ENCODE assay signal across 8 mouse cellular contexts in genomic region chr15:78831720-78832657, GRCm38 (mm10). TPM values are rescaled to one million over a fixed set of nuclear protein-coding genes. Genes with fewer than 3 reads are reported as not detected.
DNase-seq lines count a peak whose midpoint lies in the region; ATAC-seq lines count a peak whose summit lies in the region.

No protein-coding gene starts in this region.

- H3K36me3 ChIP-seq in limb, embryonic 11.5 days (ENCODE audit: control insufficient read depth, insufficient read depth, low read length): no peaks in the 10 kb centered on the region
- H3K36me3 ChIP-seq in midbrain, embryonic 12.5 days: no peaks in the 10 kb centered on the region

- ATAC-seq in limb, embryonic 11.5 days (ENCODE audit: insufficient number of reproducible peaks, low FRiP score, low TSS enrichment, low read depth): peak; percentile 20; the same call in 1 of the 2 replicates
- no peak for ATAC-seq in midbrain, embryonic 12.5 days (ENCODE audit: low FRiP score, low read depth)

- peak; percentile 42 for DNase-seq in ovary, postnatal 36 days (ENCODE audit: low spot score)
- no peak for DNase-seq in ovary, adult 18-20 months (ENCODE audit: low spot score)
- DNase-seq in heart, postnatal 36 days: peak; percentile 44 to 68
- no peak for DNase-seq in limb, embryonic 11.5 days (ENCODE audit: low spot score)
- no peak for DNase-seq in T-cell, adult 2 months (ENCODE audit: low spot score)
- DNase-seq in right cerebral cortex, postnatal 4 days: no peak
- DNase-seq in cerebellum, adult 11-12 months: no peak

- H3K4me3 ChIP-seq in limb, embryonic 11.5 days (ENCODE audit: low read depth, low read length): peak overlapping the region; percentile 3; the same call in 1 of the 2 replicates
- H3K4me3 ChIP-seq in midbrain, embryonic 12.5 days: no peak overlapping the region

- no peaks in the 10 kb centered on the region for H3K27me3 ChIP-seq in limb, embryonic 11.5 days (ENCODE audit: control insufficient read depth, insufficient read depth, low read length)
- H3K27me3 ChIP-seq in midbrain, embryonic 12.5 days: peaks cover 25% of the 10 kb centered on the region

- intact Hi-C loops in heart, postnatal 36 days (cut with DNase I): loop anchor here (1.0 to 2.0 kb wide), 2 partner anchors 11 to 45 kb away; no protein-coding TSS in a partner anchor

- peaks cover 43% of the 10 kb centered on the region for H3K4me1 ChIP-seq in limb, embryonic 11.5 days (ENCODE audit: control insufficient read depth, insufficient read depth, low read length)
- peaks cover 37% of the 10 kb centered on the region for H3K4me1 ChIP-seq in midbrain, embryonic 12.5 days

- peak overlapping the region; percentile 5; the same call in 1 of the 2 replicates for H3K4me2 ChIP-seq in limb, embryonic 11.5 days (ENCODE audit: low read depth, severe bottlenecking)
- no peak overlapping the region for H3K4me2 ChIP-seq in midbrain, embryonic 12.5 days (replicated peaks)

- WGBS in limb, embryonic 11.5 days: 26% methylated on average over 17 of the region's 19 CpGs
- 57% methylated on average over 18 of the region's 19 CpGs for WGBS in midbrain, embryonic 12.5 days

- 0 out of 2 replicates have a peak overlapping the region, but pooled peaks have one; percentile 43 for H3K9ac ChIP-seq in limb, embryonic 11.5 days (ENCODE audit: low read length)
- no peak overlapping the region for H3K9ac ChIP-seq in midbrain, embryonic 12.5 days (replicated peaks)

- H3K27ac ChIP-seq in limb, embryonic 11.5 days (replicated peaks; ENCODE audit: low read depth, low read length): peak overlapping the region; percentile 89
- H3K27ac ChIP-seq in midbrain, embryonic 12.5 days (replicated peaks): peak overlapping the region; percentile 77

- H3K9me3 ChIP-seq in limb, embryonic 11.5 days (ENCODE audit: control insufficient read depth, low read length): no peaks in the 10 kb centered on the region
- 0 out of 2 replicates have a peak, but pooled peaks cover 2% of the 10 kb centered on the region for H3K9me3 ChIP-seq in midbrain, embryonic 12.5 days

RNA-seq across cellular contexts. Expression of gene Cdc42ep1, which starts 10.4 kb away (rescaled TPM):
- 10 to 100 TPM; 37.6 to 47.6 TPM for total RNA-seq in heart, postnatal 36 days (2021)
- 11.2 and 12.6 TPM in 2 replicates for polyA plus RNA-seq in limb, embryonic 11.5 days (2014; fragmentation: Nextera tagmentation; extraction: Ambion mirVana)
- 11.5 and 11.9 TPM in 2 replicates for polyA plus RNA-seq in midbrain, embryonic 12.5 days (2016; fragmentation: Nextera tagmentation; extraction: Ambion mirVana)

RNA-seq across cellular contexts. Expression of gene Lgals2, which starts 23.3 kb away (rescaled TPM):
- under 1 TPM in 1 of 2 experiments, not detected in 1; 0.56 TPM for total RNA-seq in heart, postnatal 36 days (2021)
- polyA plus RNA-seq in limb, embryonic 11.5 days (2014; fragmentation: Nextera tagmentation; extraction: Ambion mirVana): not detected in 2 replicates
- 0.56 TPM in 1 of 2 replicates, not detected in the other for polyA plus RNA-seq in midbrain, embryonic 12.5 days (2016; fragmentation: Nextera tagmentation; extraction: Ambion mirVana)

RNA-seq across cellular contexts. Expression of gene Card10, which starts 29.1 kb away (rescaled TPM):
- total RNA-seq in heart, postnatal 36 days (2021): 10 to 100 TPM; 15.4 to 19.0 TPM
- polyA plus RNA-seq in limb, embryonic 11.5 days (2014; fragmentation: Nextera tagmentation; extraction: Ambion mirVana): 3.4 and 3.5 TPM in 2 replicates
- 2.3 and 2.6 TPM in 2 replicates for polyA plus RNA-seq in midbrain, embryonic 12.5 days (2016; fragmentation: Nextera tagmentation; extraction: Ambion mirVana)

RNA-seq across cellular contexts. Expression of gene Gga1, which starts 45.0 kb away (rescaled TPM):
- total RNA-seq in heart, postnatal 36 days (2021): 10 to 100 TPM; 40.3 to 43.2 TPM
- 30.9 and 32.7 TPM in 2 replicates for polyA plus RNA-seq in limb, embryonic 11.5 days (2014; fragmentation: Nextera tagmentation; extraction: Ambion mirVana)
- 50.9 and 52.7 TPM in 2 replicates for polyA plus RNA-seq in midbrain, embryonic 12.5 days (2016; fragmentation: Nextera tagmentation; extraction: Ambion mirVana)

RNA-seq across cellular contexts. Expression of gene Mfng, which starts 58.7 kb away (rescaled TPM):
- total RNA-seq in heart, postnatal 36 days (2021): 10 to 100 TPM; 11.2 to 11.8 TPM
- polyA plus RNA-seq in limb, embryonic 11.5 days (2014; fragmentation: Nextera tagmentation; extraction: Ambion mirVana): 5.3 and 7.5 TPM in 2 replicates
- 119 and 137 TPM in 2 replicates for polyA plus RNA-seq in midbrain, embryonic 12.5 days (2016; fragmentation: Nextera tagmentation; extraction: Ambion mirVana)

Comparison
In these comparisons a context has a peak if more than half of its experiments do, and no peak if none do; other contexts are left out.
1. DNase-seq: peak in ovary, postnatal 36 days (single experiment) and heart, postnatal 36 days (2 of 2); none in ovary, adult 18-20 months (single experiment), limb, embryonic 11.5 days (single experiment), T-cell, adult 2 months (single experiment), right cerebral cortex, postnatal 4 days (single experiment) and cerebellum, adult 11-12 months (single experiment).